Mouse (Mus musculus) intestine, embryonic 14.5 days (tissue): ENCODE results near the gene Pdcd7. TPM values are rescaled to one million over a fixed set of nuclear protein-coding genes. Genes with fewer than 3 reads are reported as not detected.

Experiments
- ATAC-seq: fragments of 200-750 bp; cut with Nextera tagmentation; replicated peaks from 2 replicates; pipeline ENCODE4 v1.8.0; 2017; ENCODE audit warnings: low read depth, moderate number of reproducible peaks, moderate TSS enrichment, moderate library complexity; ENCODE audit not compliant: low FRiP score, low TSS enrichment
- DNase-seq: peaks from one replicate; pipeline ENCODE4 v3.0.0-alpha.2; 2018; ENCODE audit warnings: low spot score
- H3K27ac ChIP-seq: fragments of 300-500 bp; sonication (generic); 2 replicates; pipeline ENCODE4 v1.5.1; 2014; ENCODE audit warnings: low read depth, mild to moderate bottlenecking, control low read depth
- H3K27me3 ChIP-seq: fragments of 300-500 bp; sonication (generic); replicated peaks from 2 replicates; pipeline ENCODE4 v1.6.1; 2014; ENCODE audit warnings: low read length, control low read depth; ENCODE audit not compliant: control insufficient read depth, insufficient read depth
- H3K36me3 ChIP-seq: fragments of 300-500 bp; sonication (generic); 2 replicates; pipeline ENCODE4 v1.6.1; 2014; ENCODE audit warnings: low read length, control low read depth; ENCODE audit not compliant: control insufficient read depth, insufficient read depth
- H3K4me1 ChIP-seq: fragments of 300-500 bp; sonication (generic); replicated peaks from 2 replicates; pipeline ENCODE4 v1.6.1; 2014; ENCODE audit warnings: low read length, control low read depth, mixed read lengths; ENCODE audit not compliant: control insufficient read depth, insufficient read depth
- H3K4me2 ChIP-seq: fragments of 300-500 bp; sonication (generic); 2 replicates; pipeline ENCODE4 v1.6.1; 2014; ENCODE audit warnings: low read length
- H3K4me3 ChIP-seq: fragments of 300-500 bp; sonication (generic); 2 replicates; pipeline ENCODE4 v1.5.1; 2014; ENCODE audit warnings: low read depth, low read length, control low read depth, mixed read lengths
- H3K9ac ChIP-seq: fragments of 300-500 bp; sonication (generic); 2 replicates; pipeline ENCODE4 v1.6.1; 2014; ENCODE audit warnings: mild to moderate bottlenecking, low read length
- H3K9me3 ChIP-seq: fragments of 300-500 bp; sonication (generic); 2 replicates; pipeline ENCODE4 v1.6.1; 2016; ENCODE audit warnings: low read length, control low read depth; ENCODE audit not compliant: control insufficient read depth
- WGBS: fragments of 180-500 bp; shearing (Covaris S2); extraction: QIAGEN DNeasy Blood & Tissue Kit; methylation state at CpG from one replicate; pipeline ENCODE4 v1.1.7; 2014; 5-methylcytosine and 5-hydroxymethylcytosine counted together
- polyA plus RNA-seq: library from polyadenylated mRNA; unstranded; fragments of >200 nt; fragmentation: Nextera tagmentation; extraction: Ambion mirVana; gene quantifications from 2 replicates; pipeline ENCODE4 v1.2.1, GENCODE M21; 2014

Gene Pdcd7
- polyA plus RNA-seq = 9.2 and 11.2 TPM in 2 replicates

DNA sequence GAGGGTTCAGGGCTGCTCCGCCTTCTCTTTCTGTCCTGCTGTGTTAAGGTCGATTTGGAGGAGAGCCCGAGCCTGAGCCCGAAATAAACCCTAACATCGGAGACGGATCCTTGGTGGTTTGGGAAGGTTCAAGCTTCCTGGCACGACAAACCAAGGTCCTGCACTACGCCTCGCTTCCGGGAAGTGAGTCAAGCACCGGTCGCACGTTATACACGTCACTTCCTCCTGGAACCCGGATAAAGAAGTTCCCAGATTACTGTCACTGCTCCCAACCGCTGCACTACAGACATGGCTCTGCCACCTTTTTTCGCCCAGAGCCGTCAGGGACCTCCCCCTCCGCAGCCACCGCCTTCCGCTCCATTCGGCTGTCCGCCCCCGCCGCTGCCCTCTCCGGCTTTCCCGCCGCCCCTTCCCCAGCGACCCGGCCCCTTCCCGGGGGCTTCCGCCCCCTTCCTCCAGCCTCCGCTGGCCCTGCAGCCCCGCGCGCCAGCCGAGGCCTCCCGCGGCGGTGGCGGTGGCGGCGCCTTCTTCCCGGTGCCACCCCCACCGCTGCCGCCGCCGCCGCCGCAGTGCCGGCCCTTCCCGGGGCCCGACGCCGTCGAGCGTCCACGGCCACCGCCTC is at the start of gene Pdcd7:
Gene Pdcd7 (plus strand): TSS at position 251 of the 622 bp plus-strand sequence.
- ATAC-seq (peak; percentile 96), DNase-seq (peak; percentile 99)
- Histone ChIP-seq H3K9me3 (peaks cover 4% of the 10 kb centered on the region; the same call in 1 of the 2 replicates), H3K27ac (peak within 1 kb of the TSS; percentile 94), H3K9ac (peak within 1 kb of the TSS; percentile 95), H3K4me2 (peak within 1 kb of the TSS; percentile 90), H3K4me3 (peak within 1 kb of the TSS; percentile 99), H3K36me3 (no peaks in the 10 kb centered on the region), H3K4me1 (peaks cover 13% of the 10 kb centered on the region), H3K27me3 (no peaks in the 10 kb centered on the region)
- under 1% methylated on average over 46 of the region's 59 CpGs for WGBS

DNA sequence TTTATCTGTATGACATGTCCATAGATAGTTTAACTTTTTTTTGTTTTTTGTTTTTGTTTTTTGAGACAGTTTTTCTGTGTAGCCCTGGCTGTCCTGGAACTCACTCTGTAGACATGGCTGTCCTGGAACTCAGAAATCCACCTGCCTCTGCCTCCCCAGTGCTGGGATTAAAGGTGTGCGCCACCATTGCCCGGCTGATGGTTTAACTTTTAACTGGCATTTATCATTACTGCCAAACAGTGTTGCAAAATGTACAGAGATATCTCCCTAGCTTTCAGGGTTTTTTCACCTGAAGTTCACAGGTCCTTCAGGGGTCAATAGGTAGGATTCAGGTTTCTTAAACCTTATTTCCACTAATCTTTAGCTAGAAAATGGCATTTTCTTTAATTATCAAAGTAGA is 48.8 kb upstream of the Pdcd7 start:
- ATAC-seq (no peak), DNase-seq (no peak)
- Histone ChIP-seq H3K27ac (no peak overlapping the region), H3K4me2 (no peak overlapping the region), H3K4me3 (no peak overlapping the region), H3K27me3 (no peaks in the 10 kb centered on the region), H3K9ac (no peak overlapping the region), H3K4me1 (peaks cover 13% of the 10 kb centered on the region; the same call in 1 of the 2 replicates), H3K9me3 (no peaks in the 10 kb centered on the region), H3K36me3 (peaks cover 29% of the 10 kb centered on the region)
- WGBS = 94% methylated on average over 2 of the region's 2 CpGs

- Histone ChIP-seq H3K4me3 (no peak overlapping the region), H3K9ac (no peak overlapping the region), H3K4me1 (peaks cover 8% of the 10 kb centered on the region; the same call in 1 of the 2 replicates), H3K36me3 (peaks cover 46% of the 10 kb centered on the region), H3K27ac (no peak overlapping the region), H3K4me2 (no peak overlapping the region), H3K9me3 (no peaks in the 10 kb centered on the region), H3K27me3 (no peaks in the 10 kb centered on the region)
- DNase-seq (no peak), ATAC-seq (no peak)
- 89% methylated on average over 3 of the region's 3 CpGs for WGBS
Measured at GRCm38 (mm10) chr9:65298761-65299160, 47.1 kb upstream of the Pdcd7 start.

GRCm38 (mm10) chr9:65299650-65300049 is 46.3 kb upstream of the Pdcd7 start:
- Histone ChIP-seq H3K9me3 (no peaks in the 10 kb centered on the region), H3K4me2 (no peak overlapping the region)

GRCm38 (mm10) chr9:65302327-65302983 is 43.4 kb upstream of the Pdcd7 start:
- H3K4me3 ChIP-seq = no peak overlapping the region
- peaks cover 66% of the 10 kb centered on the region for H3K36me3 ChIP-seq
- no peak overlapping the region for H3K27ac ChIP-seq
- H3K4me1 ChIP-seq = no peaks in the 10 kb centered on the region
- H3K27me3 ChIP-seq = no peaks in the 10 kb centered on the region
- H3K9ac ChIP-seq = no peak overlapping the region
- no peaks in the 10 kb centered on the region for H3K9me3 ChIP-seq
- ATAC-seq = no peak
- no peak for DNase-seq
- 96% methylated on average over 4 of the region's 4 CpGs for WGBS
- no peak overlapping the region for H3K4me2 ChIP-seq

More at GRCm38 (mm10) chr9:65299650-65300049, 46.3 kb upstream of the Pdcd7 start:
- WGBS = 95% methylated on average over 7 of the region's 7 CpGs
- no peak for DNase-seq
- Histone ChIP-seq H3K4me3 (no peak overlapping the region), H3K4me1 (peaks cover 8% of the 10 kb centered on the region; the same call in 1 of the 2 replicates), H3K36me3 (peaks cover 55% of the 10 kb centered on the region), H3K27ac (no peak overlapping the region), H3K9ac (no peak overlapping the region), H3K27me3 (no peaks in the 10 kb centered on the region)
- ATAC-seq = no peak

DNA sequence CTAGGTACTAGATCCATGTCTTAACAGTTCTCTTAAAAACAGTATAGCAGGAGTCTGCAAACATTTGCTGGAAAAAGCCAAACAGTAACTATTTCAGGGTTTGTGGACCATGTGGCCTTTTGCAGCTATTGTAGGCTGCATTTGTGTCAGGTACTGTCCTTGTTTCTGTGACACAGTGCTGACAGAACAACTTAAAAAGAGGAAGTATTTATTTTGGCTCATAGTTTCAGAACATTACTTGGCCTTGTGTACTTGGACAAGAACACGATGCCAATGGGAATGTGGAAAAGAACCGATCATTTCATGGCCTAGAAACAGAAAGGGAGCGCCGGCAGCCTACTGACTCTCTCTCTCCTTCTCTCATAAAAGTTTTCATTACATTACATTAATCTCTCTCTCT is 42.3 kb upstream of the Pdcd7 start:
- H3K27ac ChIP-seq = no peak overlapping the region
- ATAC-seq (no peak), DNase-seq (no peak)
- H3K27me3 ChIP-seq = no peaks in the 10 kb centered on the region
- H3K4me1 ChIP-seq = no peaks in the 10 kb centered on the region
- H3K4me2 ChIP-seq = no peak overlapping the region
- no peak overlapping the region for H3K4me3 ChIP-seq
- H3K9me3 ChIP-seq = no peaks in the 10 kb centered on the region
- WGBS = 90% methylated on average over 4 of the region's 4 CpGs
- H3K36me3 ChIP-seq = peaks cover 73% of the 10 kb centered on the region
- no peak overlapping the region for H3K9ac ChIP-seq

GRCm38 (mm10) chr9:65304300-65304699 is 41.6 kb upstream of the Pdcd7 start:
- ATAC-seq (no peak), DNase-seq (no peak)
- Histone ChIP-seq H3K4me1 (no peaks in the 10 kb centered on the region), H3K9ac (no peak overlapping the region), H3K4me3 (no peak overlapping the region), H3K9me3 (no peaks in the 10 kb centered on the region), H3K27ac (no peak overlapping the region), H3K4me2 (no peak overlapping the region), H3K27me3 (no peaks in the 10 kb centered on the region), H3K36me3 (peaks cover 78% of the 10 kb centered on the region)
- WGBS = 86% methylated on average over 4 of the region's 4 CpGs

DNA sequence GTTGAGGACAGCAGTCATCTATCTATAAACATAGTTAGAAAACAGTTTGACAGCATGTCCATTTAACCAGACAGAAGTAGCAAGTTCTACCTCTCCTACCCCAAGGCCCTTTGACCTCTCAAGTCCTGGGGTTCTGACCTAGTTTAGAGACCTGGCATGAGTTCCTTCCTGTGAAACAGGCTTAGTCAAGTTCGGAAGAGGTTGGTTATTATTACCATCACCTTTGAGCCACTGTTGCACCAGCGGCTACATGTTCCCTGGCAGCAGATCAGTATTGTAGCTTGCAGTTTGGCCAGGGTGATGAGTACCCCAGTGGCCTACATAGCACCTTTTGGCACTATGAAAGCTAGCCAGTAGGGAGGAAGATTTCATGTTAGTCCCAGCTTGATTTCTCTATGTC is 39.2 kb upstream of the Pdcd7 start:
- Histone ChIP-seq H3K9me3 (no peaks in the 10 kb centered on the region), H3K4me3 (no peak overlapping the region), H3K27me3 (no peaks in the 10 kb centered on the region), H3K27ac (no peak overlapping the region), H3K4me2 (no peak overlapping the region), H3K9ac (no peak overlapping the region), H3K36me3 (peaks cover 71% of the 10 kb centered on the region), H3K4me1 (no peaks in the 10 kb centered on the region)
- 96% methylated on average over 2 of the region's 2 CpGs for WGBS
- DNase-seq (no peak), ATAC-seq (no peak)

- Histone ChIP-seq H3K4me1 (no peaks in the 10 kb centered on the region), H3K4me2 (no peak overlapping the region), H3K27ac (no peak overlapping the region), H3K36me3 (peaks cover 71% of the 10 kb centered on the region), H3K9me3 (no peaks in the 10 kb centered on the region), H3K27me3 (no peaks in the 10 kb centered on the region), H3K9ac (no peak overlapping the region), H3K4me3 (no peak overlapping the region)
- DNase-seq (no peak), ATAC-seq (no peak)
- WGBS = 86% methylated on average over 1 of the region's 1 CpGs
Measured at GRCm38 (mm10) chr9:65308011-65308410, 37.9 kb upstream of the Pdcd7 start.
